Mouse (Mus musculus): ENCODE data around the gene Idh3a. TPM values are rescaled to one million over a fixed set of nuclear protein-coding genes. Genes with fewer than 3 reads are reported as not detected.
A peak's percentile ranks its signal among the peaks of the same experiment; 100 is the strongest.

Idh3a gene
- polyA plus RNA-seq, 1 experiment from 2014 or later = 118 TPM

GRCm38 (mm10) chr9:54547536-54547935 lies 38.6 kb upstream of the Idh3a start:
- peak; percentile 59 for DNase-seq (ENCODE audit: low spot score)
- 26% methylated on average over 5 of the region's 5 CpGs for WGBS

GRCm38 (mm10) chr9:54549433-54549832 lies 36.7 kb upstream of the Idh3a start:
- no peak overlapping the region for H3K4me2 ChIP-seq (ENCODE audit: low read depth)
- H3K36me3 ChIP-seq (ENCODE audit: control insufficient read depth, insufficient read depth, low read length) = no peaks in the 10 kb centered on the region
- no peak overlapping the region for H3K4me3 ChIP-seq (ENCODE audit: low read depth, low read length)
- no peak for DNase-seq (ENCODE audit: low spot score)
- H3K9ac ChIP-seq (ENCODE audit: low read length) = no peak overlapping the region
- H3K9me3 ChIP-seq (ENCODE audit: control insufficient read depth, low read length) = no peaks in the 10 kb centered on the region
- H3K27me3 ChIP-seq (ENCODE audit: control insufficient read depth, insufficient read depth, low read length) = no peaks in the 10 kb centered on the region
- WGBS = 91% methylated on average over 6 of the region's 6 CpGs
- ATAC-seq (ENCODE audit: insufficient read depth, low FRiP score, low TSS enrichment) = no peak
- no peaks in the 10 kb centered on the region for H3K4me1 ChIP-seq (ENCODE audit: control insufficient read depth, insufficient read depth, low read length)
- H3K27ac ChIP-seq (ENCODE audit: low read depth, low read length) = no peak overlapping the region

More at GRCm38 (mm10) chr9:54547536-54547935, 38.6 kb upstream of the Idh3a start:
- Histone ChIP-seq H3K4me2 (ENCODE audit: low read depth) (no peak overlapping the region), H3K9ac (ENCODE audit: low read length) (no peak overlapping the region), H3K4me1 (ENCODE audit: control insufficient read depth, insufficient read depth, low read length) (no peaks in the 10 kb centered on the region), H3K36me3 (ENCODE audit: control insufficient read depth, insufficient read depth, low read length) (no peaks in the 10 kb centered on the region), H3K27ac (ENCODE audit: low read depth, low read length) (no peak overlapping the region), H3K27me3 (ENCODE audit: control insufficient read depth, insufficient read depth, low read length) (no peaks in the 10 kb centered on the region), H3K4me3 (ENCODE audit: low read depth, low read length) (no peak overlapping the region), H3K9me3 (ENCODE audit: control insufficient read depth, low read length) (no peaks in the 10 kb centered on the region)
- ATAC-seq (ENCODE audit: insufficient read depth, low FRiP score, low TSS enrichment) = no peak

- Histone ChIP-seq H3K27ac (ENCODE audit: low read depth, low read length) (no peak overlapping the region), H3K4me1 (ENCODE audit: control insufficient read depth, insufficient read depth, low read length) (no peaks in the 10 kb centered on the region), H3K27me3 (ENCODE audit: control insufficient read depth, insufficient read depth, low read length) (no peaks in the 10 kb centered on the region), H3K36me3 (ENCODE audit: control insufficient read depth, insufficient read depth, low read length) (no peaks in the 10 kb centered on the region), H3K9me3 (ENCODE audit: control insufficient read depth, low read length) (no peaks in the 10 kb centered on the region), H3K4me3 (ENCODE audit: low read depth, low read length) (no peak overlapping the region), H3K4me2 (ENCODE audit: low read depth) (no peak overlapping the region), H3K9ac (ENCODE audit: low read length) (no peak overlapping the region)
- WGBS = 21% methylated on average over 5 of the region's 5 CpGs
- ATAC-seq (ENCODE audit: insufficient read depth, low FRiP score, low TSS enrichment) (no peak), DNase-seq (ENCODE audit: low spot score) (no peak)
Measured at GRCm38 (mm10) chr9:54552409-54552808, 33.7 kb upstream of the Idh3a start.

GRCm38 (mm10) chr9:54555044-54555443 lies 31.1 kb upstream of the Idh3a start:
- H3K27ac ChIP-seq (ENCODE audit: low read depth, low read length) = no peak overlapping the region
- WGBS = 77% methylated on average over 2 of the region's 2 CpGs
- no peak overlapping the region for H3K4me2 ChIP-seq (ENCODE audit: low read depth)
- no peak overlapping the region for H3K9ac ChIP-seq (ENCODE audit: low read length)
- DNase-seq (ENCODE audit: low spot score) (no peak), ATAC-seq (ENCODE audit: insufficient read depth, low FRiP score, low TSS enrichment) (no peak)
- no peaks in the 10 kb centered on the region for H3K9me3 ChIP-seq (ENCODE audit: control insufficient read depth, low read length)
- 0 out of 2 replicates have a peak, but pooled peaks cover 3% of the 10 kb centered on the region for H3K27me3 ChIP-seq (ENCODE audit: control insufficient read depth, insufficient read depth, low read length)
- H3K36me3 ChIP-seq (ENCODE audit: control insufficient read depth, insufficient read depth, low read length) = no peaks in the 10 kb centered on the region
- H3K4me1 ChIP-seq (ENCODE audit: control insufficient read depth, insufficient read depth, low read length) = no peaks in the 10 kb centered on the region
- no peak overlapping the region for H3K4me3 ChIP-seq (ENCODE audit: low read depth, low read length)

- H3K27me3 ChIP-seq (ENCODE audit: control insufficient read depth, insufficient read depth, low read length) = 0 out of 2 replicates have a peak, but pooled peaks cover 3% of the 10 kb centered on the region
- no peaks in the 10 kb centered on the region for H3K4me1 ChIP-seq (ENCODE audit: control insufficient read depth, insufficient read depth, low read length)
- H3K36me3 ChIP-seq (ENCODE audit: control insufficient read depth, insufficient read depth, low read length) = no peaks in the 10 kb centered on the region
- ATAC-seq (ENCODE audit: insufficient read depth, low FRiP score, low TSS enrichment) = no peak
- no peak overlapping the region for H3K27ac ChIP-seq (ENCODE audit: low read depth, low read length)
- H3K9ac ChIP-seq (ENCODE audit: low read length) = no peak overlapping the region
- no peak for DNase-seq (ENCODE audit: low spot score)
- H3K9me3 ChIP-seq (ENCODE audit: control insufficient read depth, low read length) = no peaks in the 10 kb centered on the region
- no peak overlapping the region for H3K4me3 ChIP-seq (ENCODE audit: low read depth, low read length)
- WGBS = 77% methylated on average over 8 of the region's 8 CpGs
- no peak overlapping the region for H3K4me2 ChIP-seq (ENCODE audit: low read depth)
Measured at GRCm38 (mm10) chr9:54558731-54559130, 27.4 kb upstream of the Idh3a start.

- Histone ChIP-seq H3K9me3 (ENCODE audit: control insufficient read depth, low read length) (no peaks in the 10 kb centered on the region), H3K27ac (ENCODE audit: low read depth, low read length) (no peak within 1 kb of the TSS), H3K9ac (ENCODE audit: low read length) (peak within 1 kb of the TSS; percentile 53), H3K27me3 (ENCODE audit: control insufficient read depth, insufficient read depth, low read length) (0 out of 2 replicates have a peak, but pooled peaks cover 3% of the 10 kb centered on the region), H3K36me3 (ENCODE audit: control insufficient read depth, insufficient read depth, low read length) (no peaks in the 10 kb centered on the region), H3K4me2 (ENCODE audit: low read depth) (peak within 1 kb of the TSS; percentile 74), H3K4me1 (ENCODE audit: control insufficient read depth, insufficient read depth, low read length) (no peaks in the 10 kb centered on the region), H3K4me3 (ENCODE audit: low read depth, low read length) (peak within 1 kb of the TSS; percentile 49)
- ATAC-seq (ENCODE audit: insufficient read depth, low FRiP score, low TSS enrichment) = peak; percentile 96
- DNase-seq (ENCODE audit: low spot score) = peak; percentile 81
- WGBS = under 1% methylated on average over 48 of the region's 54 CpGs
Measured at GRCm38 (mm10) chr9:54559771-54560471, 26.2 kb upstream of the Idh3a start, which contains the start of gene Cib2. TSS of gene Cib2 (minus strand) at chr9:54560218.

GRCm38 (mm10) chr9:54560831-54561601 lies 25.1 kb upstream of the Idh3a start:
- no peak overlapping the region for H3K4me3 ChIP-seq (ENCODE audit: low read depth, low read length)
- no peaks in the 10 kb centered on the region for H3K36me3 ChIP-seq (ENCODE audit: control insufficient read depth, insufficient read depth, low read length)
- 89% methylated on average over 8 of the region's 8 CpGs for whole genome bisulfite sequencing
- no peak overlapping the region for H3K9ac ChIP-seq (ENCODE audit: low read length)
- no peak overlapping the region for H3K4me2 ChIP-seq (ENCODE audit: low read depth)
- ATAC-seq (ENCODE audit: insufficient read depth, low FRiP score, low TSS enrichment) (no peak), DNase-seq (ENCODE audit: low spot score) (no peak)
- no peaks in the 10 kb centered on the region for H3K9me3 ChIP-seq (ENCODE audit: control insufficient read depth, low read length)
- H3K27ac ChIP-seq (ENCODE audit: low read depth, low read length) = no peak overlapping the region
- H3K27me3 ChIP-seq (ENCODE audit: control insufficient read depth, insufficient read depth, low read length) = 0 out of 2 replicates have a peak, but pooled peaks cover 3% of the 10 kb centered on the region
- no peaks in the 10 kb centered on the region for H3K4me1 ChIP-seq (ENCODE audit: control insufficient read depth, insufficient read depth, low read length)

GRCm38 (mm10) chr9:54566958-54567357 lies 19.2 kb upstream of the Idh3a start:
- Histone ChIP-seq H3K9me3 (ENCODE audit: control insufficient read depth, low read length) (no peaks in the 10 kb centered on the region), H3K4me2 (ENCODE audit: low read depth) (no peak overlapping the region), H3K4me3 (ENCODE audit: low read depth, low read length) (no peak overlapping the region), H3K36me3 (ENCODE audit: control insufficient read depth, insufficient read depth, low read length) (no peaks in the 10 kb centered on the region), H3K4me1 (ENCODE audit: control insufficient read depth, insufficient read depth, low read length) (no peaks in the 10 kb centered on the region), H3K27me3 (ENCODE audit: control insufficient read depth, insufficient read depth, low read length) (no peaks in the 10 kb centered on the region), H3K27ac (ENCODE audit: low read depth, low read length) (no peak overlapping the region), H3K9ac (ENCODE audit: low read length) (no peak overlapping the region)
- no peak for DNase-seq (ENCODE audit: low spot score)
- WGBS = 65% methylated on average over 4 of the region's 4 CpGs
- ATAC-seq (ENCODE audit: insufficient read depth, low FRiP score, low TSS enrichment) = no peak
